ENCODE assay signal across 9 mouse cellular contexts in genomic region chr4:123105451-123105790, GRCm38 (mm10). TPM values are rescaled to one million over a fixed set of nuclear protein-coding genes. Genes with fewer than 3 reads are reported as not detected.
A peak's percentile ranks its signal among the peaks of the same experiment; 100 is the strongest.
DNase-seq lines count a peak whose midpoint lies in the region; ATAC-seq and TF ChIP-seq lines count a peak whose summit lies in the region.
"Had no signal": no experiment of that assay in that cellular context is flagged by ENCODE, and none has a peak within 500 bp of the region (broad histone marks: within the 10 kb centered on the region; RNA-seq: fewer than 3 reads in every experiment).

No protein-coding gene starts in this region.

- peak overlapping the region; percentile 5 for H3K4me2 ChIP-seq in neural tube, embryonic 11.5 days (ENCODE audit: low read depth)
- peak overlapping the region; percentile 44 for H3K4me2 ChIP-seq in forebrain, postnatal 0 days (ENCODE audit: low read depth)
- H3K4me2 ChIP-seq in liver, embryonic 13.5 days: peak overlapping the region; percentile 48
- peak overlapping the region; percentile 50 for H3K4me2 ChIP-seq in stomach, postnatal 0 days (replicated peaks; ENCODE audit: low read depth)

- no peaks in the 10 kb centered on the region for H3K9me3 ChIP-seq in neural tube, embryonic 11.5 days (ENCODE audit: control insufficient read depth, low read length)
- no peaks in the 10 kb centered on the region for H3K9me3 ChIP-seq in forebrain, postnatal 0 days (ENCODE audit: low read length)
- H3K9me3 ChIP-seq in liver, embryonic 13.5 days (replicated peaks): no peaks in the 10 kb centered on the region
- no peaks in the 10 kb centered on the region for H3K9me3 ChIP-seq in stomach, postnatal 0 days (ENCODE audit: control insufficient read depth, low read length)

- peaks cover 22% of the 10 kb centered on the region for H3K27me3 ChIP-seq in neural tube, embryonic 11.5 days (ENCODE audit: control insufficient read depth, insufficient read depth, low read length)
- peaks cover 20% of the 10 kb centered on the region for H3K27me3 ChIP-seq in forebrain, postnatal 0 days (ENCODE audit: insufficient read depth, low read length)
- peaks cover 48% of the 10 kb centered on the region for H3K27me3 ChIP-seq in liver, embryonic 13.5 days
- H3K27me3 ChIP-seq in stomach, postnatal 0 days (ENCODE audit: control insufficient read depth, insufficient read depth, low read length): peaks cover 7% of the 10 kb centered on the region

- H3K9ac ChIP-seq in neural tube, embryonic 11.5 days (ENCODE audit: low read length): no peak overlapping the region
- 0 out of 2 replicates have a peak overlapping the region, but pooled peaks have one; percentile 10 for H3K9ac ChIP-seq in forebrain, postnatal 0 days
- no peak overlapping the region for H3K9ac ChIP-seq in liver, embryonic 13.5 days
- H3K9ac ChIP-seq in stomach, postnatal 0 days (ENCODE audit: low read length): 0 out of 2 replicates have a peak overlapping the region, but pooled peaks have one; percentile 13

- WGBS in neural tube, embryonic 11.5 days: 23% methylated on average over 24 of the region's 24 CpGs
- WGBS in forebrain, postnatal 0 days: 27% methylated on average over 24 of the region's 24 CpGs
- WGBS in liver, embryonic 13.5 days (ENCODE audit: insufficient replicate concordance): 19% methylated on average over 24 of the region's 24 CpGs
- 19% methylated on average over 24 of the region's 24 CpGs for WGBS in stomach, postnatal 0 days

- ATAC-seq in neural tube, embryonic 11.5 days (ENCODE audit: insufficient read depth, low FRiP score, low TSS enrichment): no peak
- ATAC-seq in forebrain, postnatal 0 days: 0 out of 2 replicates have a peak, but pooled peaks have one; percentile 12
- ATAC-seq in liver, embryonic 13.5 days (ENCODE audit: low read depth): peak; percentile 21; the same call in 1 of the 2 replicates
- peak; percentile 39; the same call in 1 of the 2 replicates for ATAC-seq in stomach, postnatal 0 days (ENCODE audit: low FRiP score, low TSS enrichment)
- ATAC-seq in monocyte, adult 5-6 weeks (replicated peaks; ENCODE audit: insufficient number of reproducible peaks, low FRiP score, low TSS enrichment, poor library complexity, severe bottlenecking): no peak
- ATAC-seq in erythroblast, adult 5-6 weeks (replicated peaks; ENCODE audit: low FRiP score, poor library complexity, severe bottlenecking): no peak

- H3K4me1 ChIP-seq in neural tube, embryonic 11.5 days (ENCODE audit: control insufficient read depth, insufficient read depth, low read length): no peaks in the 10 kb centered on the region
- H3K4me1 ChIP-seq in forebrain, postnatal 0 days (ENCODE audit: insufficient read depth): no peaks in the 10 kb centered on the region
- peaks cover 8% of the 10 kb centered on the region; the same call in 1 of the 2 replicates for H3K4me1 ChIP-seq in liver, embryonic 13.5 days (replicated peaks)
- H3K4me1 ChIP-seq in stomach, postnatal 0 days (replicated peaks; ENCODE audit: control insufficient read depth, insufficient read depth): no peaks in the 10 kb centered on the region

- H3K4me3 ChIP-seq in neural tube, embryonic 11.5 days (ENCODE audit: low read depth, low read length): peak overlapping the region; percentile 14
- H3K4me3 ChIP-seq in forebrain, postnatal 0 days (ENCODE audit: low read depth, low read length): peak overlapping the region; percentile 25
- peak overlapping the region; percentile 26 for H3K4me3 ChIP-seq in liver, embryonic 13.5 days (replicated peaks)
- peak overlapping the region; percentile 24; the same call in 1 of the 2 replicates for H3K4me3 ChIP-seq in stomach, postnatal 0 days (ENCODE audit: low read depth, low read length)

- H3K36me3 ChIP-seq in neural tube, embryonic 11.5 days (ENCODE audit: control insufficient read depth, insufficient read depth, low read length): no peaks in the 10 kb centered on the region
- no peaks in the 10 kb centered on the region for H3K36me3 ChIP-seq in forebrain, postnatal 0 days (ENCODE audit: insufficient read depth)
- no peaks in the 10 kb centered on the region for H3K36me3 ChIP-seq in liver, embryonic 13.5 days
- H3K36me3 ChIP-seq in stomach, postnatal 0 days (ENCODE audit: control insufficient read depth, insufficient read depth, low read length): no peaks in the 10 kb centered on the region

- TF ChIP-seq EP300 in stomach, postnatal 0 days (optimal IDR thresholded peaks at IDR 0.05): no peak

- TF ChIP-seq CTCF in forebrain, postnatal 0 days (IDR thresholded peaks at IDR 0.05; ENCODE audit: low read depth): no peak
- TF ChIP-seq CTCF in stomach, postnatal 0 days (IDR thresholded peaks at IDR 0.05; ENCODE audit: low read depth): no peak

- DNase-seq in neural tube, embryonic 11.5 days (ENCODE audit: low spot score): no peak
- DNase-seq in neural tube, embryonic 10.5 days (ENCODE audit: extremely low spot score, low spot score): no peak
- DNase-seq in forebrain, postnatal 0 days: no peak
- DNase-seq in liver, embryonic 13.5 days: no peak
- DNase-seq in stomach, postnatal 0 days (ENCODE audit: low spot score): no peak
- DNase-seq: kidney, adult 11 months had no signal

- no peak overlapping the region for H3K27ac ChIP-seq in neural tube, embryonic 11.5 days (ENCODE audit: low read depth, low read length)
- H3K27ac ChIP-seq in forebrain, postnatal 0 days (ENCODE audit: low read depth, low read length): no peak overlapping the region
- no peak overlapping the region for H3K27ac ChIP-seq in liver, embryonic 13.5 days
- H3K27ac ChIP-seq in stomach, postnatal 0 days (replicated peaks): no peak overlapping the region
- H3K27ac ChIP-seq: macrophage had no signal

RNA-seq across cellular contexts. Expression of gene Bmp8b, which starts 0.5 kb away (rescaled TPM):
- polyA plus RNA-seq in neural tube, embryonic 11.5 days (2014; fragmentation: Nextera tagmentation; extraction: Ambion mirVana): 0.12 and 0.28 TPM in 2 replicates
- total RNA-seq in forebrain, postnatal 0 days (2014; rRNA removed): 0.31 and 0.62 TPM in 2 replicates
- polyA plus RNA-seq in forebrain, postnatal 0 days (2015; fragmentation: Nextera tagmentation; extraction: Ambion mirVana): 0.15 and 0.40 TPM in 2 replicates
- 0.50 and 0.81 TPM in 2 replicates for polyA plus RNA-seq in liver, embryonic 13.5 days (2015; fragmentation: Nextera tagmentation; extraction: Ambion mirVana)
- 0.21 and 0.25 TPM in 2 replicates for polyA plus RNA-seq in stomach, postnatal 0 days (2015; fragmentation: Nextera tagmentation; extraction: Ambion mirVana)
- not detected in 3 replicates for total RNA-seq in monocyte, adult 5-6 weeks (2017)
- total RNA-seq in erythroblast, adult 5-6 weeks (2015; ENCODE audit: low replicate concordance): 0.19 TPM in 1 of 2 replicates, not detected in the other
- total RNA-seq in erythroblast, adult 5-6 weeks (2017; ENCODE audit: low replicate concordance): 0.28 TPM in 1 of 2 replicates, not detected in the other
- polyA plus RNA-seq: macrophage had no signal

RNA-seq across cellular contexts. Expression of gene Oxct2b, which starts 10.6 kb away (rescaled TPM):
- polyA plus RNA-seq in neural tube, embryonic 11.5 days (2014; fragmentation: Nextera tagmentation; extraction: Ambion mirVana): 0.23 TPM in 1 of 2 replicates, not detected in the other
- 0.62 TPM in 2 replicates for total RNA-seq in forebrain, postnatal 0 days (2014; rRNA removed)
- 0.33 and 0.34 TPM in 2 replicates for polyA plus RNA-seq in forebrain, postnatal 0 days (2015; fragmentation: Nextera tagmentation; extraction: Ambion mirVana)
- not detected in 2 replicates for polyA plus RNA-seq in liver, embryonic 13.5 days (2015; fragmentation: Nextera tagmentation; extraction: Ambion mirVana)
- polyA plus RNA-seq in stomach, postnatal 0 days (2015; fragmentation: Nextera tagmentation; extraction: Ambion mirVana): not detected in 2 replicates
- total RNA-seq in monocyte, adult 5-6 weeks (2017): not detected in 3 replicates
- not detected in 2 replicates for total RNA-seq in erythroblast, adult 5-6 weeks (2015; ENCODE audit: low replicate concordance)
- total RNA-seq in erythroblast, adult 5-6 weeks (2017; ENCODE audit: low replicate concordance): not detected in 2 replicates
- polyA plus RNA-seq: macrophage had no signal

RNA-seq across cellular contexts. Expression of gene Ppie, which starts 34.3 kb away (rescaled TPM):
- polyA plus RNA-seq in neural tube, embryonic 11.5 days (2014; fragmentation: Nextera tagmentation; extraction: Ambion mirVana): 98.6 and 103 TPM in 2 replicates
- total RNA-seq in forebrain, postnatal 0 days (2014; rRNA removed): 28.9 and 34.2 TPM in 2 replicates
- 47.7 and 53.6 TPM in 2 replicates for polyA plus RNA-seq in forebrain, postnatal 0 days (2015; fragmentation: Nextera tagmentation; extraction: Ambion mirVana)
- polyA plus RNA-seq in liver, embryonic 13.5 days (2015; fragmentation: Nextera tagmentation; extraction: Ambion mirVana): 54.7 and 59.3 TPM in 2 replicates
- polyA plus RNA-seq in stomach, postnatal 0 days (2015; fragmentation: Nextera tagmentation; extraction: Ambion mirVana): 47.2 and 48.9 TPM in 2 replicates
- 19.7 to 35.3 TPM (median 32.0 TPM) in 3 replicates for total RNA-seq in monocyte, adult 5-6 weeks (2017)
- 5.2 and 5.6 TPM in 2 replicates for total RNA-seq in erythroblast, adult 5-6 weeks (2015; ENCODE audit: low replicate concordance)
- 4.3 and 15.4 TPM in 2 replicates for total RNA-seq in erythroblast, adult 5-6 weeks (2017; ENCODE audit: low replicate concordance)

Comparison
In these comparisons a context has a peak if more than half of its experiments do, and no peak if none do; other contexts are left out.
1. ATAC-seq: peak in forebrain, postnatal 0 days (single experiment), liver, embryonic 13.5 days (single experiment) and stomach, postnatal 0 days (single experiment); none in neural tube, embryonic 11.5 days (single experiment), monocyte, adult 5-6 weeks (single experiment) and erythroblast, adult 5-6 weeks (single experiment).
2. H3K9ac ChIP-seq: peak in forebrain, postnatal 0 days (single experiment) and stomach, postnatal 0 days (single experiment); none in neural tube, embryonic 11.5 days (single experiment) and liver, embryonic 13.5 days (single experiment).
3. Peak in every context shown above with its lines, with median percentiles within 50 percentile points of each other: H3K4me2 ChIP-seq and H3K4me3 ChIP-seq.